Mouse (Mus musculus): ENCODE results near the gene Pick1. TPM values are rescaled to one million over a fixed set of nuclear protein-coding genes. Genes with fewer than 3 reads are reported as not detected.
"Not testable (repeated sequence)": the region's sequence is repeated elsewhere in the genome, so short reads cannot be mapped to it uniquely, and the experiment has no call there.

Pick1 gene
- polyA plus RNA-seq, 1 experiment from 2014 or later = 21.9 TPM

DNA sequence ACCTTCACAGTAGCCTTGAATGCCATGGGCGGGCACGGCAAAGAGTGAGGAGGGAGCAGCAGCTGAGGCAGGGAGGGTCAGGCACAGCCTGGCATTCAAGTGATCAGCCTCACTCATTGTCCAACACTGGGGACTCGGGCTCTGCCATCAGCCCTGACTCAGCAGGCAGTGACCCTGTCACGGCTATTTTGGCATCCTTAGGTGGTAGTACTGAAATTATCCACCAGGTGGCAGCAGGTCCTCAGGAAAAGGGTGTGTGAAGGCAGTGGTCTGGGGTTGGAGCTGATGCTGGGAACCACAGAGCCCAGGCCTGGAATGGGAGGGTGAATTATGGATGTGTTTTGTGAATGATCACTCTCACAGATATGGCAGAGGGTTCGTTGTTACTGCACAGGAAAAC lies 4.3 kb upstream of the Pick1 start:
- DNase-seq (ENCODE audit: low spot score) = peak; percentile 80

DNA sequence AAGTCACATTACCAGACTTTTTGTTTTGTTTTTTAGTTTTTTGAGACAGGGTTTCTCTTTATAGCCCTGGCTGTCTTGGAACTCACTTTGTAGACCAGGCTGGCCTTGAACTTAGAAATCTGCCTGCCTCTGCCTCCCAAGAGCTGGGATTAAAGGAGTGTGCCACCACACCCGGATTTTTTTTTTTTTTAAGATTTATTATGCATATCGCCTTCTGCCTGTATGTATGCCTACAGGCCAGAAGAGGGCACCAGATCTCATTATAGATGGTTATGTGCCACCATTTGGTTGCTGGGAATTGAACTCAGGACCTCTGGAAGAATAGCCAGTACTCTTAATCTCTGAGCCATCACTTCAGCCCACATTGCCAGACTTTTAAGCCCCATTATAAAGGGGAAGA lies 3.2 kb upstream of the Pick1 start:
- not testable (repeated sequence) for DNase-seq (ENCODE audit: low spot score)

DNA sequence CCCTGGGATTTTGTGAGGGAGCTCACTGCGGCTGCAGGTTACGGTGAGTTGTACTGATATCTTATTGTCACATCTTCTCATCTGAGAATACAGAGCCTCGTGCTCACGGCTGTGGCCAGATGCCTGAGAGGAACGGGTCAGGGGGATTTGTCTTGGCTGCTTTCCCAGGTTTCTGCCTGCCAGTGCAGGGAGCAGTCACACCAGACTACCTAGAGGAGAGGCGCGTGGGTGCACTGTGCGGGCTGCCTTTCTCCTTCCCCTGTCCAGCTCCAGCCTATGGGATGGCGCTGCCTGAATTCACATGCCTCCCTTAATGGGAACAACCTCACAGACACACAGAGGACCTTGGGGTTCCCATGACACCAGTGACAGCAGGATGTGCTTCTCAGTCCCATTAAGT lies 6.3 kb downstream of the Pick1 start:
- DNase-seq (ENCODE audit: low spot score) = no peak

DNA sequence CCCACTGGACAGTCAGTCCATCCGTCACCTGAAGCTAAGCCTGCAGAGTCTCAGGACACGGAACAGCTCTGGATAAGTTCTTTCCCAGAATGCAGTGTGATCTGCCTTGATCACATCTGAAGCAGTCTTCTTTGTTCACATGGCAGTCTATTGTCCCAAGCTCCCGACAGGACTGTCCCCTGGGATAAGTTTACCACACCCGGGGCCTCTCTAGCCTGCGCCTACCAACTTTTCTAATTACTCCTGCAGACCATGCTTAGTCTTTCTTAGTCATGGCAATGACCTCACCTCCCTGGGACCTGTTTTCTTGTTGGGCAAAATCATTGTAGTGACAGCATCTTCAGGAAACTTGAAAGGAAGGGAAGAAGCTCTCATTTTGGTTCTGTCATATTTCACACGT lies 9.1 kb downstream of the Pick1 start:
- DNase-seq (ENCODE audit: low spot score) = no peak

DNA sequence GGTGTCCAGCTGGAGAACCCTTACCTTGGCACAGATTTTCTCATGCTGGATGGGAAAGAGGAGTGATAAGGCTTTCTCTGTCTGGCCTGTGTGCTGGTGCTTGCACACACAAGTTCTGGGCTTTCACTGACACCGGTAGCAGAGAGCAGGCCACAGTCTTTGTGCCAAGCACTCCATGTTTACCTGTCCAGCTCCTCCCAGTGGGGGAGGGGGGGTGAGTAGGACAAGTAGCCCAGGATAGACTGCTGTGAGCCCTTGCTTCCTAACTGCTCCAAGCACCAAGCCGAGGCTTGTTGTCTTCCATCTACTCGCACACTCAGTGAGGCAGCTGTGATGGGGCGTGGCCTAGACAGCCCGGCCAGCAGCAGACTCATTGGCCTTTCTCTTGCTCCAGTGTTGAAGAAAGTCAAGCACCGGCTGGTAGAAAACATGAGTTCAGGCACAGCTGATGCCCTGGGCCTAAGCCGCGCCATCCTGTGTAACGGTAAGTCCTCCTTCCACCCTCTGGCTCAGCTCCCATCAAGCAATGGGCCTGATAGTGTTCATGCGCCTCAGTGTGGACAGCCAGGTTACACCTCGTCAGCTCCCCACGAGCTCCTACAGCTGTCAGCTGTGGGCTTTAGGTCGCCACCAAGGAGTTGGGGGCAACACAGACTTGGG lies 13.7 kb downstream of the Pick1 start:
- DNase-seq (ENCODE audit: low spot score) = no peak

DNA sequence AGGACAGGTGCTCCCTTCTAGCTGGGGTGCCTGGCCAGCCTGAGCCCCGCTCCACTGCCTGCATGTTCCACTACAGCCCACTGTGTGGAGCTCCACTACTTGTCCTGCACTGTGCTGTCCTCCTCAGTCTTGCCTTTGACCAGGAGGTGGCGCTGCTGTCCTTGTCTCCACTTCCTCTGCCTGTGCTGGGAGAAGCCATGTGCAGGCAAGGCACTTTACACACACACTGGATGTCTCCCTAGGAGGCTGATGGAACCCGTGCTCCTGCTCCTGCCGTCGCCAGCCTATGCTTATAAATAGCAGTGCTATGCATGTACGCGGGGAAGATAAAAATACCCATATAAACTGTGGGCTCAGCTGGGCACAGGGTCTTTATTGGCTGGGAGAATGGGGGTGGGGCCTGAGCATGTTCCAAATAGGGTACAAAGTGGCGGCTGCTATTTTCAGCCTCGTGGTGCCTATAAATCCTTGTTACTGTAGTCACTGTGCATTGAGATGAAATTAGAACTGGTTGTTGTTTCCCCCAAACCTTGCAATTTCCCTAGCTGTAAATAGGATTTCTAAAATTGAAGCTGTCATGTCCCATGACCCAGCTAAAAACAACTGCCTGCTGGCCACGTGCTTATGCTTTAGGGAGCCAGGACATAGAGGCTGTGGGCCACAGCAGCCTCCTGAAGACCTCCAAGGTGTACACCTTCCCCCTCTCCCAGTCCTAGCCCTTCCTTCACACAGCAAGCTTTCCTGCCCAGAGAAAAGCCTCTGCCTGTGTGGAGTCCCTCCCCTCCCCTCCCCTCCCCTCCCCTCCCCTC lies 14.5 kb downstream of the Pick1 start:
- DNase-seq (ENCODE audit: low spot score) = peak; percentile 95

DNA sequence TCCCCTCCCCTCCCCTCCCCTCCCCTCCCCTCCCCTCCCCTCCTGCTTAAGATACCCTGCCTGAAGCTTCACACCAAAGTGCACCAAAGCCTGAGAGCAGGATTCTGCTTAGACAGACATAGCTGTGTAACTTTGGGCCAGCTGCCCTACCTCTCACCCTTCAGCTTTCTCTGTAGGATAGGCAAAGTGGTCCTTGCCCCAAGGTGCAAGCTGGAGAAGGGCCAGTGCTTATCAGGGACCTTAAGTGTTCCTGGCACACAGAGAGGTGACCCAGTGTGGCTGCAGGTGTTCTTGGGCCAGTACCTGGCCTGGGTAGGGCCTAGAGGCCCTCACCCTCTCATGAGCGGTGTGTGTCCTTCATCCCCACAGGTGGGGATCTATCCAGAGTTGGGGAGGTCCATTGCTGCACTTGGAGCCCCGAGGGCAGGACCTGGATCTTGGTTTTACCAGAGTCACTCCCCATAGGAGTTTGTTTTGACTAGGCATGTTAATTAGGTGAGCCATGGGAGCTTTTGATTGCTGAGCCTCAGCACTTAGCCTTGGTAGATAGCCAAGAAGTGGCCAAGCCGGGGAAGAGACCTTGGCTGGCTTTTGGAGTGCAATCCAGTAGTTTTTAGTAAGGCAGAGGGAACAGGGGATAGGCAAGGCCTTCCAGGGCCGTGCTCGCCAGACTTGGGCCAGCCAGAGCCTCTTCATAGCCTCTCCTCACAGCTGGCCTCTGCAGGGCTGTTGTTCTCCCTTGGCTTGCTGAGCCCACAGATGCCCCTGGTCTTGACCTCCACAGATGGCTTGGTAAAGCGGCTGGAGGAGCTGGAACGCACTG lies 15.3 kb downstream of the Pick1 start:
- DNase-seq (ENCODE audit: low spot score) = no peak

DNA sequence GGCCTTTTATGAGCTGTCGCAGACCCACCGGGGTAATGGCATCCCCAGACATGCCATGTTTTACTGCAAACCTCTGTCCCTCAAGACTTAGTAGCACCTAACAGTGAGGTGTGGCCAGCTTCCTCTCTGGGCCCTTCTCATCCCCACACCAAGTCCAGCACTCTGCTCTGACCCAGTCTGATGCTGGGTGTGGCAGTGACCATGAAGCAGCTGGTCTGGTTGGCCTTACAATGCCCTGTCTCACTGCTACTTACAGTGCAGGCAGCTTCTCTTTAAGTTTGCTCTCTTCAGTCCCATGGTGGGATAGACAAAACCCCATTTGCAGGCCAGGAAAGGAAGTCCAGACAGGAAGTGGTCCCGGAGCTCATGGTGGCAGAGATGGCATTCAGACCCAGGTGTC lies 16.3 kb downstream of the Pick1 start:
- DNase-seq (ENCODE audit: low spot score) = no peak

DNA sequence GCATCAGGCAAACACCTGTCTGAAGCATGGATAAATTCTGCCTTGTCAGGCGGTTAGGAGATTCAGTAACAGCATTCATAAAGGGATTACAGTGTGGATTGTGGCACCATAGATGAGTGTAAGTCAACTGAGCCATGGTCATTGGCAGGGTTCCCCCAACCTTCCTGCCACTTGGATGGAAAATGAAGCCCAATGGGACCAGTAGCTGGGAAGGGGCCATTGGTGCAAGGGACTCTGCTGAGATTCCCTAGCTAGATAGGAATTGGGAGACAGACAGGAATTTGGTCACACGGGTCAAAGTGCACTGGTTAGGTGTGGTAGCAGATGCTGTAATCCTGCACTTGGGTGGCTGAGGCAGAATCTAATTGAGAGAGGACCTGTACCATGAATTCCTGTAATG lies 21.3 kb downstream of the Pick1 start:
- DNase-seq (ENCODE audit: low spot score) = no peak

DNA sequence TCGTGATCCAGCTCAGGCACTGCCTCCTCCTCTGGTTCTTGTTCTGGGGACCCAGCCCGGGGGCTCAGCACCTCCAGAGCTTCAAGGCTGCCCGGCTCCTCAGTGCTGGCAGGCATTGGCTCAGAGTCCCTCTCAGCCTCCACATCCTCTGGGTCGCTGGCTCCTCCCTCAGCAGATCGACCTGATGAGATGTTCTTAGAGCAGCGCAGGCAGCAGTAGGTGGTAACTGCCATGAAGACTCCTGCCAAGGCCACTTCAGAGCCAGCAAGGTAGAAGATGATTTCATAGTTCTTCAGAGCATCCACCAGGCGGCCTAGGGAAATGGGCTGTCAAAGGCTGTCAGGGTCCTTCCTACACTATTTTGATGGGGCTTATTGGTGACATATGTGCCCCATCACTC lies 22.2 kb downstream of the Pick1 start:
- DNase-seq (ENCODE audit: low spot score) = no peak

DNA sequence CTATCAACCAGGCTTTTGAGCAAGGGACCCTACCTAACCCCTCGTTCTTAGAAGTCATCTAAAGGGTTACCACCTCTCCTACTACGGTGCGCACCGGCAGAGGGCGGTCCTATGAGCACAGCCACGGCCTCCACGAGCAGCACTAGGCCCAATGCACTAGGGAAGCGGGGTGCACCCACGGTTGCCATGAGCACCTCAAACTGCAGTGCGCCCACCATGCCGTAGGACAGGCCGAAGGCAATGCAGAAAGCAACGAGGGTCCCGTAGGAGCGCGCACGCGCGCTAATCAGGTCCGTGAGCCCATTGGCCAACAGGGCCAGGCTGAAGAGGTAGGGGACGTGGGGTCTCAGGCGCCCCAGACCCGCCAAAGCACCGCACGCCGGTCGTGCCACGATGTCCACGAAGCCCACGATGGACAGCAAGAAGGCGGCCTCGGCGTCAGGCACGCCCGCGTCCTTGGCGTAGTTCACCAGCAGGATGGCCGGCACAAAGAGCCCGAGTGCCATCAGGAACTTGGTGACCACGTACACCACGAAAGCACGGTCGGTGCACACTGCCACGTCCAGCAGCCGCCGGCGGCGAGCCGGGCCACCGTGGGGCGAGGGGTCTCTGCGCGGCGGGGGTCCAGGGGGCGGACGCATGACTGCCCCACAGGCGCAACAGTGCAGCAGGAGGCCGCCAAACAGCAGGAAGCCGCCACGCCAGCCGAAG lies 23.0 kb downstream of the Pick1 start:
- DNase-seq (ENCODE audit: low spot score) = no peak

DNA sequence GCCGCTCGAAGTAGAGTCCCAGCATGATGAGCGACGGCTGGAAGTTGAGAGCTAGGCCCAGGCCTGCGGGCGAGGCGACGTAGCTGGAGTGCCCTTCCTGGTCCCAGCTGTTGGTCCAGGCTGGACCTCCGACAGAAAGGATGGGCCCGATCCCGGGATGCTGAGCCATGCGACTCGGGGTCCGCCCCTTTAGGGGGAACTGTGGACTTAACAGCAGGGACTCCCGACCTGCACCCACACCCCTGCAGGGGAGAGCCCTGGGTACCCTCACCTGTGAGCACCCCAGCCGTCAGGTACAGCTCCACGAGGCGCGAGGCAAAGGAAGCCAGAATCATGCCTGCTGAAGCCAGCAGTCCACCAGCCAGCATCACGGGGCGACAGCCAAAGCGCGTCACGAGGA lies 23.6 kb downstream of the Pick1 start:
- DNase-seq (ENCODE audit: low spot score) = no peak

DNA sequence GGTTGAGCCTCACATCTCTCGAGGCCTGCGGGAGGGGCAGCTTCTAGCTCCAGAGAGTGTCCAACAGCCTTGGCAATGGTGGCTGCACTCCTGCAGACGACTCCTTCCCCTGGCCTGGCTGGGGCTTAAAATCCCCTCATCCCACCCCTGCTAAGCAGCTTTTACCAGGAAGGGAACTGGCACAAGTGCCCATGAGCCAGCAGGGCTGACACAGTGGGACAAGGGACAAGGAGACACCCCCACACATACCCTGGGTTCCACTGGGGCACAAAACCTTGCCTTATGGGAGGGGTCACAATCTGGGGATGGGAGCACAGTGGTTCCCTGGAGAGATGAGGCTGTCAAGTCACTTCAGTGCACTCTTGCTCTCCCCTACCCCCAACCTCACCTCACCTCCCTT lies 25.7 kb downstream of the Pick1 start, which contains the start of gene Slc16a8:
Slc16a8 (minus strand) TSS at position 101 of the 400 bp plus-strand sequence.
- no peak for DNase-seq (ENCODE audit: low spot score)

DNA sequence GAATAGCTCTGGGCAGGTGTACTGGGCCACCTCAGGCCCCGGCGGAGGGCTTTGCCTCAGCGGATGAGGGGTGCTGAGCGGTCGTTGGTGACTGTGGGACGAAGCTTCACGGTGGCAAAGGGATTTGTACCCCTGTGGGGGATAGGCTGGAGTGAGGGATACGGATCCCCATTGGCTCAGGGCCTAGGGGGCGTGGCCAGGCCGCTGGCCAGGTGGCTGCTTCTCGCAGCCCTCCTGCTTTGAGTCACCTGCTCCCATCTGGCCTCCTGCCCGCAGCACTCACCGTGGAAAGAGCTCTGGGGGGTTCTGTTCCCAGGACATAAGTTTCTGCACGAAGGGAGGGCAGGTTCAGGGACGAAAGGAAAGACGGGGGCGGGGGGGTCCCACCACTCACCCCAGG lies 29.5 kb downstream of the Pick1 start:
- no peak for DNase-seq (ENCODE audit: low spot score)

DNA sequence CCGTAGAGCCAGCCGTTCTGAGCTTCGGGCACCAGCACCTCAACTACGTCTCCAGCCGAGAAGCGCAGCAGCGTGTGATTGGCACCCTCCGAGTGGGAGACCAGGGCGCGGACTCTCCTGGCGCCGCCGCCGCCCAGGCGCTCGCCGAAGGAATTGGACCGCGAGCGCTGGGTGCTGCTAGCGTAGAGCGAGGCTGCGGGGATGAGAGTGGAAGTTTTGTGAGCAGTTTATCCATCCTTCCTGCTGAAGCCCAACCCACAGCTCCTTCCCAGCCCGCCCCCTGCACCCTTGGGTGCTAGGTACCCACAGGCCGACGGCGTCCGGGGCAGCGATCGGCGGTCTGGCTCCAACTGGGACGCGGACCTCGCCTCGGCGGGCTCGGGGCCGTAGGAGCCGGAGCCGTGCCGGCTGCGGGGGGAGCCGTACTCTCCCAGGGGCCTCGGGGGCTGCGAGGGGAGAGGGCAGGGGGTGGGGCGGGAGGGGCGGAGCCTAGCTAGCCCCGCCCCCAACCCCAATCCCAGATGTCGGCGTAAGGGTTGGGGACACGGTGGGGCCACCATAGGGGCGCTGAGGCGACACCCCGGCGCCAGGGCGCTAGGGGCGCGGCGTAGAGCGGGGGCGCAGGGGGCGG lies 32.2 kb downstream of the Pick1 start:
- DNase-seq (ENCODE audit: low spot score) = peak; percentile 52

DNA sequence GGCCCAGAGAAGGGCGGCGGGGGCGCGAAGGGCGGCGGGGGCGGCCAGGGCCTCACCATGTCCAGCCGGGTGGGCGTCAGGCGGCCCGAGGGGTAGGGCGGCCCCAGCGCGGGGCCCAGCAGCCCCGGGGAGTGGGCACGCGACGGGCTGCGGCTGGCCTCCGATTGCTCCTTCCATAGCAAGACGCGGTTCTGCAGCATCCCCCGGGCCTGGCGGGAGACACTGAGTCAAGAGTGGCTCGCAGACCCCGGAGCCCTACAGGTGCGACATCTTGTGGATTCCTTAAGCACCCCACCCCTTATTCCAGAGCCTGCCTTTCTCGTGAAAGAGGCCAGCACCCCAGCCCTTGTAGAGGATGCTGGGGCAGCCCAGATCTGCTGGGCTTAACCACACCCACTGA lies 32.8 kb downstream of the Pick1 start:
- DNase-seq (ENCODE audit: low spot score) = peak; percentile 34

DNA sequence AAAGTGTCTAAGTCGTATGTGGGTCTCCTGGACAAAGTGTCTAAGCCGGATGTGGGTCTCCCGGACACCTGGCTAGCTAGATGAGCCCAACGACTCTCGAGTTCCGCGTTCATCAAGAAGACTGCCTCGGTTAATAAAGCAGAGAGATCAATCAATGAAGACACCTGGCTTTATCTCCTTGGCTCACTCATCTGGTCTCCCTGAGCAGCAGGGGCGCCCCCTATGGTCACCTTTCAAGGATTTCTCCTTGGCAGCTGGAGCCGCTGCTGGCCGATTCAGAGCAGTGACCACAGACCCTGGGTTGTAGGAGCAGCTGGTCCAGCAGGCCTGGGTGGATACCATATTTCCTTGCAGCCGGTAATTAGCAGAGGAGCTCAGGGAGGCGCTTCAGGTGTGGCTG lies 33.4 kb downstream of the Pick1 start:
- peak; percentile 53 for DNase-seq (ENCODE audit: low spot score)

DNA sequence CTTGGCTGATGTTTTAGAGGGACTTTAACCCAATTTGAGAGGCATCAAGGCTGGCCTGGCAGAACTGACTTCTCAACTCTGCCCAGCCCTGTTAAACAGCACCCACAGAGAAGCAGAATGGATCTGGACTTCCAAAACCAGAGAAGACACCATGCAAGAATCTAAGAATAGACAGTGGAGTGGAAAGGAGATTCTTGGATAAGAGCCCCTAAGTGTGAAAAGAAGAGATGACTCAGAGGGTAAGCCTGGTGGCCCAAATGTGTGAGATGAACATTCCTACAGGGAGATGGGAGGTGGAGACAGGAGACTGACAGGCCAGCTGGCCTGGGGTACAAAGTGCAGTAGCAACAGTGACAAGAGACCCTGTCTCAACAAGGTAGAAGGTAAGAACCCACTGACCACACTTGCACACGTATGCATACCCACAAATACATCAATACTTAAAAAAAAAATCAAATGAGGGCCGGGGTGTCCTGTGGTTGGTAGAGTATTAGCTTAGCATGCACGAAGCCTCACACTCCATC lies 33.9 kb downstream of the Pick1 start:
- no peak for DNase-seq (ENCODE audit: low spot score)

DNA sequence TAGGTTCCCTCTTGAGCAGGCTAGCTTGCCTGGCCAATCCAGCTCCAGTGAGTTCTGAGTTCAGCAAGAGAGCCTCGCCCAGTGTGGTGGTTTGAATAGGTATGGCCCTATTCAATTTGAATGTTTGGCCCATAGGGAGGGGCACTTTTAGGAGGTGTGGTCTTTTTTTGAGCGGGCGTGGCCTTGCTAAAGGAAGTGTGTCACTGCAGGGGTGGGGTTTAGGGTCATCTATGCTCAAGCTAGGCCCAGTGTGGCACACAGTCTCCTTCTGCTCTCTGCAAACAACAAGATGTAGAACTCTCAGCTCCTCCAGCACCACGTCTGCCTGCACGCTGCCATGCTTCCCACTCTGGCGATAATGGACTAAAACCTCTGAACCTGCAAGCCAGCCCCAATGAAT lies 34.8 kb downstream of the Pick1 start:
- no peak for DNase-seq (ENCODE audit: low spot score)

DNA sequence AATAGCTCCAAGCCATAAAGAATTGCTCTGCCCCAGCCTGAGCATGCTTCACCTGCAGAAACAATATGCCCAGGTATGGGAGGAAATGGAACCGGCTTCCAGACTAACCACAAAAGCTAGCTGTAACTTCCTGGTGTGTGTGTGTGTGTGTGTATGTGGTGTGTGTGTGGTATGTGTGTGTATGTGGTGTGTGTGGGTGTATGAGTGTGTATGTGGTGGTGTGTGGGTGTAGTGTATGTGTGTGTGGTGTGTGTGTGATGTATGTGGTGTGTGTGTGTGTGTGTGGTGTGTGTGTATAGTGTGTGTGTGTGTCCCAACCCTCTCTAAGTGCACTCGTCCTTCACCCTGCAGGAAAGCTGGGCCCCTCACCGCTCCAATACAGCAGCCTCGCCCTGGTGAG lies 36.4 kb downstream of the Pick1 start:
- DNase-seq (ENCODE audit: low spot score) = peak; percentile 25

DNA sequence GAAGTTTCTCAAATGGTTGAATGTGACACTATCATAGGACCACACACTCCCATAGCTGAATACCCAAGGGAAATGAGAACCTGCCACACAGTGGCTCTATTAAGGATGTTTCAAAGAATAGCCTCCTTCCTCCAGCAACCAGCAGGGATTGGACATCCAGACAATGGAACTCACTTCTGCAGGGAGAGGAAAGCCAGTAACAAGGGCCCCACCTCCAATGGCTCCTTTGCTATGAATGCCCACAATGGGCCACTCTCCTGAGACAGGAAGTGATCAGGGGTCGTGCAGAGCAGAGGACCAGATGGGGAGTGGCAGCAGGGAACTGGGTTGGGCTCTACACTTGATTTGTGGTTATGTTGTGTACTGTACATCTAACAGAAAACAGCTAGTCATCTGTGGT lies 39.5 kb downstream of the Pick1 start:
- DNase-seq (ENCODE audit: low spot score) = no peak
